Mouse (Mus musculus): ENCODE measurements at regions not wholly inside any gene's neighbourhood (a gene's known extent, or its start where the extent isn't known, plus 50 kb on each side); places are given as distances from the start of the nearest gene placed in this dataset.

DNA sequence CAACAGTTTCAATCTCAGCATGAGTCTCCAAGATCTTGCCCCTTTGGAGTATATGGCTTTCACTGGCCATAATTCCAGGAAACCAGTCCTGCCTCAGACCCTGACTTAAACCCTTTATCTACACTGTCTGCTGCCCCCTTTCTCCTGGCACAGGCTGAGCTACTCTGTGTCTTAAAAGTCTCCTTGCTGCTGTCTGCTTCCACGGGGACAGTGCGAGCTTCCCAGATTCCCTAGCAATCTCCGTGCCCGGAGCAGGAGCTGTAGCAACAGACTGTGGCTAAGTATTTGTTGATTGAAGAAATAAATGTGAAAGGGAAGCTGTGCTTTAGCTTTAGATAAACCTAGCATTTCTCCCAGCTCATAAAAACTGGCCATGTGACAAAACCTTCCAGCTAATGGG lies 95.2 kb upstream of the Ptch1 start:
- no peak for DNase-seq (ENCODE audit: low spot score)
- Histone ChIP-seq H3K27ac (peak overlapping the region; percentile 26; the same call in 1 of the 2 replicates), H3K4me1 (peaks cover 14% of the 10 kb centered on the region), H3K4me3 (no peak overlapping the region), H3K9me3 (replicated peaks) (no peaks in the 10 kb centered on the region), H3K27me3 (ENCODE audit: low read depth, poor library complexity, severe bottlenecking) (no peaks in the 10 kb centered on the region; the same call in 1 of the 2 replicates), H3K36me3 (no peaks in the 10 kb centered on the region)
- WGBS: 17% methylated on average over 4 of the region's 4 CpGs

DNA sequence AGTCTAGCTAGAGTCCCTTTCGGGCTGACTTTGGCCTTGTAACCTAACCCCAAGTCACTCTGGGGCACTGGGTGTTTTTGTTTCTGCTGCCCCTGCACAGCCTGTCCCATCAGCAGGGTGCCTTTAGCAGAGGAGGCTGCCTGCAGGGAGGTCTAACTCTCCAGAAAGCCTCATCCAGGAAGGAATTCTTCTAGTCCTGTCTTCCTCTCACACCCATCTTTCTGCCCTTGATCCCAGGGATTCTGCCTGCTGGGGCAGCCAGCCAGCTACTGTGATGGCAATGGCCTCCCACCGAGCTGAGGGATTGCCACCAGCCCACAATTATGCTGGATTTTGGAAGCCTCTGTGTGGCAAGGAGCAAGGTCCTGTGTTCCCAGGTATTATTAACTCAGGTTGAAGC lies 95.6 kb upstream of the Ptch1 start:
- no peak for DNase-seq (ENCODE audit: low spot score)
- Histone ChIP-seq H3K9me3 (replicated peaks) (no peaks in the 10 kb centered on the region), H3K4me1 (peaks cover 14% of the 10 kb centered on the region), H3K4me3 (no peak overlapping the region), H3K27ac (peak overlapping the region; percentile 26), H3K27me3 (ENCODE audit: low read depth, poor library complexity, severe bottlenecking) (no peaks in the 10 kb centered on the region; the same call in 1 of the 2 replicates), H3K36me3 (no peaks in the 10 kb centered on the region)
- WGBS: 7% methylated on average over 2 of the region's 2 CpGs

DNA sequence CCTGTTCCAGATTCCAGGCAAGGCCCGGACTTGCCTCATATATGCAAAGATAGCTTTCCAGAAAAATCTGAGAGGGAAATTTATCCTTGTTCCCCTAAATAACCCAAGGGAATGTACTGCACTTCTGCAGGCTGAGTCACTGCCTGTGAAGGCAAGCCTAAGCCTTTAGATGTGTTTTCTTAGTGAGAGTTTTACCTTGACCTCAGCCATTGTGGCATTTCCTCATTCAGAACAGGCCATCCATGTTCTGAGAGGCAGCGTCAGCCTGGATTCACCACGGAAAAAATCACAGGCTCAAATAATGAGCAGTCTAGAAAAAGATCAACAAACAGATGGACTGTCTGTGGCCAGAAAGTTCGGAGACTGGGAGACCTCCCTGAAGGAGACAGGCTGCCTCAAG lies 99.0 kb upstream of the Ptch1 start:
- Histone ChIP-seq H3K4me1 (peaks cover 14% of the 10 kb centered on the region), H3K27me3 (ENCODE audit: low read depth, poor library complexity, severe bottlenecking) (no peaks in the 10 kb centered on the region), H3K36me3 (no peaks in the 10 kb centered on the region), H3K27ac (no peak overlapping the region), H3K4me3 (no peak overlapping the region), H3K9me3 (replicated peaks) (no peaks in the 10 kb centered on the region)
- 71% methylated on average over 4 of the region's 4 CpGs for WGBS
- no peak for DNase-seq (ENCODE audit: low spot score)

DNA sequence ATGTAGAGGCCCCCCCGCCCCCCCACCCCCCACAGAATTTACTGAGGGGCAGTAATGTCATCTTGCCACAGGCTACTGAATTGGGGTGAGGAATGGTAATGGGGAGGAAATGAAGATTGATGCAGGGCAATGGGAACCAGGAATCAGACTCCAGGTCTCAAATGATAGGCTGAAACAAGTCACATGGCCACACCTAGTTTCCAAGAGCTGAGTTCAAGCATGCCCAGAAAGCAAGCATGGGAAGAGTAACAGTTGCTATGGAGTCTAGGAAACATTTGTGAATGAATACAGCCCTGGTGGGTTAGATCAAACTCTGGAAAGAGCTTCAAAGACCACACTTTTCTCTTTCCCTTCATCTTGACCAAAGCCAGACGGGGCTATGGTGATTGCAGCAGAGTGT lies 104.3 kb upstream of the Ptch1 start:
- H3K4me3 ChIP-seq: no peak overlapping the region
- no peaks in the 10 kb centered on the region for H3K9me3 ChIP-seq (replicated peaks)
- no peaks in the 10 kb centered on the region for H3K36me3 ChIP-seq
- H3K27me3 ChIP-seq (ENCODE audit: low read depth, poor library complexity, severe bottlenecking): no peaks in the 10 kb centered on the region
- no peak overlapping the region for H3K27ac ChIP-seq
- DNase-seq (ENCODE audit: low spot score): no peak
- H3K4me1 ChIP-seq: no peaks in the 10 kb centered on the region
- 67% methylated on average over 2 of the region's 2 CpGs for WGBS

DNA sequence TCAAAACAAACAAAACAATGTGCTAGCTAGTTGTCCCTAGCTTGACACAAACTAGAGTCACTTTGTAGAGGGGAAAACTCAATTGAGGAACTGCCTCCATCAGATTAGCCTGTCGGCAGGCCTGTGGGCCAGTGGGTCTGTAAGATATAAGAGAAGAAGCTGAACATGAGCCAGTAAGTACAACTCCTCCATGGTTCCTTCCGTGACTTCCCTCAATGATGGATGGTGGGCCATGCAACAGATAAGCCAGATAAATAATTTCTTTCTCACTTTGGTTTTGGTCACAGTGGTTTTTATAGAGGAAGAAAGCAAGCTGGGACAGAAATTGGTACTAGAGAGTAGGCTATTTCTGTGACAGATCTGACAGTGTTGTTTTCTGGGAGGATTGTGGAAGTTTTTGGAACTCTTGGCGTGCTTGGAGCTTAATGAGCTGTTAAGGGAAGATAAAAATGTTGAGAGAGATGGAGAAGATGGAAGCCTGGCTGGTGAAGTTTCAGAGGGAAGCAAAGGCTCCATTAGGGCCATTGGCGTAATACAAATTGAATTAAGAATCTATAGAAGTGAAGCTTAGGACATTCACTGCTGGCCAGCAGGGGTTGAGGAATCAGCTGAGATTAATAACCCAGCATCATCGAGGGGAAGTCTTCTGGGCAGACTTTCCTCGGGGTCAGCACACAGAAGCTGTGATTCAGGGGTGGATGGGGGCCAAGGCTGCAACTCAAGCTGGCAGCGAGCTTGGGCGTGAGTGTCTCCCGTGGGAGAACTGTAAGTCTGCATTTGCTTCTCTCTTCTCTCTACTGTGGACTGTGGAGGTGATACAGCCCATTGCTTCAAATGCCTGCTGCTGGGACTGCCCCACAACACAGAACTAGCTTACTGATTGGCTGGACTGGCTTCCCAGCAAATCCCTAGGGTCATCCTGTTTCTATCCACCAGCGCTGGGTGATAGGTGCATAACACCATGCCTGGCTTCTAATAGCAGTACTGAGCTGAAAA lies 105.2 kb upstream of the Ptch1 start:
- Histone ChIP-seq H3K27ac (no peak overlapping the region), H3K27me3 (ENCODE audit: low read depth, poor library complexity, severe bottlenecking) (no peaks in the 10 kb centered on the region), H3K9me3 (replicated peaks) (no peaks in the 10 kb centered on the region), H3K4me1 (no peaks in the 10 kb centered on the region), H3K4me3 (no peak overlapping the region), H3K36me3 (no peaks in the 10 kb centered on the region)
- DNase-seq (ENCODE audit: low spot score): no peak
- 86% methylated on average over 10 of the region's 10 CpGs for WGBS

DNA sequence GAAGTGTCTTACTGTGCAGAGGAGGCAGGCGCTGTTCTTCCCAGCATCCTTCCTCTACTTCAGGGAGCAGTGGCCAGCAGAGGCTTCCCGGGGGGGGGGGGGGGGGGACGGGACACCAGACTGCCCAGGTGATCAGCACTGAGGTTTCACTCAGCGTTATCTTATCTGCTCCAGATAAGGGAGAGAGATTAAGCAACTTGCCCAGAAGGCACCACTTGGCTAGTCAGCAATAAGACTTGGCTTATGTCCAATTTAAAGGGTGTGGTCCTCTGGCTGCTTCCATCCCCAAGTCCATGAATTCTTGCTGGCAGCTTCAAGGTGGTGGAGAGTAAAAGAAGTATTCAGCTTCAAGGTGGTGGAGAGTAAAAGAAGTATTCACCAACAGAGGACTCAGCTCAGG lies 108.9 kb upstream of the Ptch1 start:
- no peaks in the 10 kb centered on the region for H3K27me3 ChIP-seq (ENCODE audit: low read depth, poor library complexity, severe bottlenecking)
- no peaks in the 10 kb centered on the region for H3K36me3 ChIP-seq
- no peaks in the 10 kb centered on the region for H3K9me3 ChIP-seq (replicated peaks)
- no peak overlapping the region for H3K4me3 ChIP-seq
- 47% methylated on average over 4 of the region's 4 CpGs for WGBS
- no peak overlapping the region for H3K27ac ChIP-seq
- DNase-seq (ENCODE audit: low spot score): no peak
- peaks cover 4% of the 10 kb centered on the region for H3K4me1 ChIP-seq

DNA sequence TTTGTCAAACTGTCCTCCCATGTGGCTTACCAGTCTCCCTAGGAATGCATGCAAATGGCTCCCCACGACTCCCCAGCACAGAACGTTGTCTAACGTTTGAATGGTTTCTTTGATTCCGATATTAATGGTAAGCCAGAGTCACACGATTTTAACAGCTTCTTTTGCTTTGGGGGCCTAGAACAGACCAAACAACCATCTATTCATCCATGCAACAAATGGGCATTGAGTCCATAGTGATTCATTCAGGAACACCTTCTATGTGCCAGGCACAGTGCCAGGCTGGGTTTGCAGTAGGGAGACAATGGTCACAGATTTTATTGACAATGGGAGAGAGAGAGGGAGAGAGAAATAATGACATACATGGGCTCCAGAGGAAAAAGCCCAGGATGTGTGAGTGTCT lies 118.6 kb upstream of the Ptch1 start:
- Histone ChIP-seq H3K27me3 (ENCODE audit: low read depth, poor library complexity, severe bottlenecking) (no peaks in the 10 kb centered on the region), H3K36me3 (no peaks in the 10 kb centered on the region), H3K27ac (no peak overlapping the region), H3K9me3 (replicated peaks) (no peaks in the 10 kb centered on the region), H3K4me3 (no peak overlapping the region), H3K4me1 (peaks cover 11% of the 10 kb centered on the region)
- no peak for DNase-seq (ENCODE audit: low spot score)
- 85% methylated on average over 5 of the region's 5 CpGs for WGBS

DNA sequence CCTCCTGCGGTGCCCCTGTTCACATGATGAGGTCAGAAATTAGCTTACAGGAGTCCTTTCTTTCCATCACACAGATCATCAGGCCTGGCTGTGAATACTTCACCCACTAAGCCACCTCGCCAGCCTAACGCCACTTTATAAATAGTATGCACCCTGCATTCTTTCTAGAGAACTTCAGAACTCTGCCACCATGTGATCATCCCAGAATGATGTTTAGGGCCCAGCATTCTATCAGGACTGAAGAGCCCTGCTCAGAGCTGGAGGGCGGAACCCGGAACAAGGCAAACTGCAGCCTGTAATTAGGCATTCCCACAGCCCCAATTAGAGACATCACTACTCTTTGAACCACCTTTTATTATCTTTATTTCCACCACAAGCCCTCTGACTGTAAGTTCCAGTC lies 120.2 kb upstream of the Ptch1 start:
- H3K27me3 ChIP-seq (ENCODE audit: low read depth, poor library complexity, severe bottlenecking): no peaks in the 10 kb centered on the region
- 0 out of 2 replicates have a peak overlapping the region, but pooled peaks have one; percentile 2 for H3K27ac ChIP-seq
- no peak overlapping the region for H3K4me3 ChIP-seq
- no peaks in the 10 kb centered on the region for H3K36me3 ChIP-seq
- no peak for DNase-seq (ENCODE audit: low spot score)
- WGBS: 63% methylated on average over 5 of the region's 5 CpGs
- no peaks in the 10 kb centered on the region for H3K9me3 ChIP-seq (replicated peaks)
- 0 out of 2 replicates have a peak, but pooled peaks cover 5% of the 10 kb centered on the region for H3K4me1 ChIP-seq

DNA sequence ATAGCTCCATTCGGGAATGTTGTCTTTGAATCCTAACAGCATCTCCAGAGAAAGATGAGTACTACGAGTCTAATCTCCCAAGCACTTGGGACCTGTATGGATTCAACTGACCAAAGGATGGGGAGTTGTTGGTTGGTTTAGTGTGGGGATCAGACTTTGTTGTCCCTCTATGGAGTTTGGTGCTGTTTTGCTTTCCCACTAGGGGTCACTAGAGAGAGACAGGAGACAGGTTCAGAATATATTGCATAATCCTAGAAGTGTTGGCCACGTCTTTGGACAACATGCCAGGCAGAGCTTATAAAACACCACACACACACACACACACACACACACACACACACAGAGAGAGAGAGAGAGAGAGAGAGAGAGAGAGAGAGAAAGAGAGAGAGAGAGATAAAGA lies 118.6 kb upstream of the Ercc6l2 start:
- H3K36me3 ChIP-seq: no peaks in the 10 kb centered on the region
- no peaks in the 10 kb centered on the region for H3K9me3 ChIP-seq (replicated peaks)
- 64% methylated on average over 3 of the region's 3 CpGs for WGBS
- no peak overlapping the region for H3K27ac ChIP-seq
- H3K27me3 ChIP-seq (ENCODE audit: low read depth, poor library complexity, severe bottlenecking): no peaks in the 10 kb centered on the region
- no peak overlapping the region for H3K4me3 ChIP-seq
- H3K4me1 ChIP-seq: peaks cover 16% of the 10 kb centered on the region
- DNase-seq (ENCODE audit: low spot score): no peak

DNA sequence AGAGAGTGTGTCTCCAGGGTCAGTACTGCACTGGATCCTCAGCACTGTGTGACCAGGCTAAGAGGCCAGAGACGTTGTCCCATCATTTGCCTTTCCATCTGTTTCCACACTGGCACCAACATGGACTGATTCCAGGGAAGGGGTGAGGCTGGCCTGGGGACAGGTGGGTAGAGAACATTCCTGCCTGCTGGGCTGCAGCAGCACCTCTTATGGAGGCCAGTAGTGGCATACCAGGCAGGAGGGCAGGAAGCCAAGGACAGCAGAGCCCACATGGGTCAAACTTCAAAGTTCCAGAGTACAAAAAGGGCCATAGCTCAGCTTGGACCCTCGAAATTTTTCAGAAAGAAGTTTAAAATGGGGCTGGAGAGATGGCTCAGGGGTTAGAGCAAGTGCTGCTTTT lies 115.4 kb upstream of the Ercc6l2 start:
- no peaks in the 10 kb centered on the region for H3K9me3 ChIP-seq (replicated peaks)

DNA sequence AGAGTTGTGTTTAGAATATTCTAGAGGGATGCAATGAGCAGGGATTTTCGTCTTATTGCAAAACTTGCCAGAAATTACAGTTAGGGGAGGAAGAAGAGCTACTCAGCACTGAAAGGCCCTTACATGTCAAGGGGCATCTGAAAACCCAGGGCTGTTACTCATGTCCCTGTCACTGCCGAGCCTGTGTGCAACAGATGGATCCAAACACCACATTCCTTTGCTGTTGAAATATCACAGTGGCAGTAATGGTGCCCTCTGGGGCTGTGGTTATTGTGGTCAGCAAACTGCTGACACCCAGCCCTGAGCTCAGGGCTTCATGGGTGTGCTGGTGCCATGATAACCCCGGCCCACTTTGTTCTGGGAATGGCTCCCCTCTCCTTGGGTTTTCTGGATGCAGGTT lies 114.3 kb upstream of the Ercc6l2 start:
- 0 out of 2 replicates have a peak, but pooled peaks cover 4% of the 10 kb centered on the region for H3K27me3 ChIP-seq (ENCODE audit: low read depth, poor library complexity, severe bottlenecking)
- no peaks in the 10 kb centered on the region for H3K36me3 ChIP-seq
- peak overlapping the region; percentile 68 for H3K27ac ChIP-seq
- no peaks in the 10 kb centered on the region for H3K9me3 ChIP-seq (replicated peaks)
- WGBS: 57% methylated on average over 3 of the region's 3 CpGs
- no peak for DNase-seq (ENCODE audit: low spot score)
- peaks cover 20% of the 10 kb centered on the region for H3K4me1 ChIP-seq
- H3K4me3 ChIP-seq: no peak overlapping the region

More for the DNA sequence above, 115.4 kb upstream of the Ercc6l2 start:
- WGBS: 72% methylated on average over 2 of the region's 2 CpGs
- H3K27ac ChIP-seq: no peak overlapping the region
- no peak for DNase-seq (ENCODE audit: low spot score)
- no peak overlapping the region for H3K4me3 ChIP-seq
- H3K27me3 ChIP-seq (ENCODE audit: low read depth, poor library complexity, severe bottlenecking): 0 out of 2 replicates have a peak, but pooled peaks cover 2% of the 10 kb centered on the region
- H3K4me1 ChIP-seq: peaks cover 18% of the 10 kb centered on the region
- H3K36me3 ChIP-seq: no peaks in the 10 kb centered on the region

DNA sequence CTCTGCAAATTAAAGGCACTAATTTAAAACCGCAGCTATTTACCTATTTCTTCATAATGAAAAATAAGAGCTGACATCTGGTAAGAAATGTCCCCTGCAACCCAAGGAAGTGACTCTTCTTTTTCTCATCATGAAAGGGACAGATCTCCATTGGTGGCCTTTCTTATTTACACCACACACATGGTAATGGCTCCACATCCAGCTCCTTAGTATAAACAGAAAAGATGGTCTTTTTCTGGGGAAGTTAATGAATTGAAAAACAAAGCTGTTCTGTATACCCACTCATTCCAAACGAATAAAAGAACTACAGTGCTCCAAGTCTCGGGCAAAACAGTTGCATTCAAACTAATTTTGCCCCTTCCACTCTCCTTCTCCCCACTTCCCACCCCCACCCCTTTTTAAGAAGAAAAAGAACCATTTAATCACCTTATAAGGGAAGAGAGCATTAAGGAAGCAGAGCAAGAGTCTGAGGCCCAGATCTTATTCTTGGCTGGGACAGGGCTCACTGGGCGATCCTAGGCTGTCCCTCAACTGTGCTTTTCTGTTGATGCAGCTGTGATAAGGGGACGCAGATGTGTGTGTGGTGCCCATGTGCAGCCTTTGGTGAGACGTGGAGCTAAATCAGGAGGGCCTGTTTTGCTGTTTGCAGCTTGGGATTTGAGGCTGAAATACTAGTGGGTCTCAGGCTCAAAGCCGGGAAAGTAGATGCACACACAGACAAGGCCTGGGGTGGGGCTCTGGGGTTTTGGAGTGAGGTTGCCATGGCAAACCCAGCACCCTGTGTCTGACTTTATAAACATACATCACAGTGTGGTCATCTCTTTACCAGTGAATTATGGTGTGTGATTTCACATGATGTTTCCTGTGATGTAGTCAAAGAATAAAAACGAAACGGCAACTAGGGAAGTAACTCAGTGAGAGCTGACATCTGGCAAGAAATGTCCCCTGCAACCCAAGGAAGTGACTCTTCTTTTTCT lies 113.6 kb upstream of the Ercc6l2 start:
- DNase-seq (ENCODE audit: low spot score): no peak
- no peaks in the 10 kb centered on the region for H3K9me3 ChIP-seq (replicated peaks)
- 0 out of 2 replicates have a peak, but pooled peaks cover 4% of the 10 kb centered on the region for H3K27me3 ChIP-seq (ENCODE audit: low read depth, poor library complexity, severe bottlenecking)
- 43% methylated on average over 9 of the region's 9 CpGs for WGBS
- no peaks in the 10 kb centered on the region for H3K36me3 ChIP-seq
- peak overlapping the region; percentile 73 for H3K27ac ChIP-seq
- no peak overlapping the region for H3K4me3 ChIP-seq
- H3K4me1 ChIP-seq: peaks cover 27% of the 10 kb centered on the region
